Mouse (Mus musculus) mouse embryonic stem cell (cell line): ENCODE measurements around the gene Fgd6.

Experiments
- in situ Hi-C, 2 experiments: fragments of 300-500 bp; cut with MboI; formaldehyde crosslinking; loops; 1 replicate in 1 of 2; 3 replicates in 1 of 2; pipeline ENCODE4 v1.14.3; 2019 to 2020; ENCODE audit warnings: low sequenced_read_pairs in 2 of 2, low pct_unique_long_range_greater_than_20kb in 1 of 2, mixed read lengths in 1 of 2; ENCODE audit not compliant: unreplicated experiment in 1 of 2

The Fgd6 gene

DNA sequence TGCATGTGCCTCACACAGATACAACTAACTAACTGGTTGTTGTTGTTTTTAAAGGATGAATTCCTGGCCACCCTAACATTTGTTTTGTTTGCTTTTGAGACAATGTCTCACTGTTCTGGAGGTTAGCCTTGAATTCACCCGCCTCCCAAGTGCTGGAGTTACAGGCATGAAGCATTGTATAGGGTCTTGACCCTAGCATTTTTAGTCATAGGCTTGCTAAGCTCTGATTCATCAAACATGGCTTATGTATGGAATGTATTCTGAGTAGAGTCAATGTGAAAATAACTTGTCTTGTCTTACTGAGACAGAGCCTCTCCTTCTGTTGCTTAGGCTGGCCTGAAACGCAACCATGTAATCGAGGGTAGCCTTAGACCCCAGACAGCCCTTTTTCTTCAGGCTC is 82.1 kb downstream of the Fgd6 start:
- in situ Hi-C loops, result no loop called here

DNA sequence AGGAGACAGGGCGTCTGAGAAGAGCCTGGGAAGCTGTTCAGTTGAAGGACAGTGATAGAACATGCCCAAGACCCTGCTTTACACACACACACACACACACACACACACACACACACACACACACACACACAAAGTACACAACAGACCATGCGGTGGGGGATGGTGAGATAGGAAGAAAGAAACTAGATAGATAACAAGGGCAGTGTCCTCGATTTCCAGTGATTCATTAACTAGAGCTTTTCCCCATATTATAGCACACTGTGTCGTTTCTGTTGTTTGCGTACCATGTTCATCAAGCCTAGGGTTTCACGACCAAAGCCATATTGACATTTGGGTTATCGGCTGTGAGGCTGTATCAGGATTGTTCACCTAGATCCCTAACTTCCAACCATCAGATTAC is 83.2 kb downstream of the Fgd6 start:
- in situ Hi-C loops, result no loop called here

DNA sequence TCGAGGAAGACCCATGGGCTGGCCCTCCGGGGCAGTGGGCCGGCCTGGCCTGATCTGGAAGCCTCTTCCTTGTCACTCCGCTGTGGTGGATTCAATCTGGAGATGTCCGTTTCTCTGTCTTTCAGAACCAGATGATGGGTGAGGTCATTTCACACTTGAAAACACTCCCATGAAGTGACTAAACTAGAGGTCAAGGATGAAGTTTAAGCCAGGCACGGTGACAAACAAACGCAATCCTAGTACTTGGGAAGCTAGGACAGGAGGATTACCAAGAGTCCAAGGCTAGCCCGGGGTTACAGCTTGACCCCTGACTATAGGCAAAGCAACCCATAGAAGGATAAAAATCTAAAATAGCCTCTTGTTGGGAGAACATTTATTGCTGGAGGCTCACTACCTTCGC is 84.9 kb downstream of the Fgd6 start:
- in situ Hi-C loops, result no loop called here

DNA sequence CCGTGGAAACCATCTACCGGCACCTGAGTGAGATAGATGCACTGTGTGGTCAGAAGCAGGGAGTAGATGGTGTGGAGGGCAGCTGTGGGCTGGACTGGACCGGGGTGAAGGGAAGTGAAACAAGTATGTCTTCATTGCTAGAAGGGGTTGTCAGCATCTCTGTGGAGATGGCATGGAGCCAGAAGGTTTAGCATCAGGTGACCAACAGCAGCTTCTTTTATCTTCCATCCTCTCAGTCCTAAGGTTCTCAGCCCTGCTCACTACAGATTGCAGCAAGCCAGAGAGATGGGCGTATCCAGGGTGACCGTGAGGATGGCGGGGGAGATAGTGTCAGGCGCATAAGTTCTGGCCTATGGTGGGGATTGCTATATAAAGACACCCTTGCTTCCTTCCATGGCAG is 86.8 kb downstream of the Fgd6 start:
- in situ Hi-C loops, result no loop called here

DNA sequence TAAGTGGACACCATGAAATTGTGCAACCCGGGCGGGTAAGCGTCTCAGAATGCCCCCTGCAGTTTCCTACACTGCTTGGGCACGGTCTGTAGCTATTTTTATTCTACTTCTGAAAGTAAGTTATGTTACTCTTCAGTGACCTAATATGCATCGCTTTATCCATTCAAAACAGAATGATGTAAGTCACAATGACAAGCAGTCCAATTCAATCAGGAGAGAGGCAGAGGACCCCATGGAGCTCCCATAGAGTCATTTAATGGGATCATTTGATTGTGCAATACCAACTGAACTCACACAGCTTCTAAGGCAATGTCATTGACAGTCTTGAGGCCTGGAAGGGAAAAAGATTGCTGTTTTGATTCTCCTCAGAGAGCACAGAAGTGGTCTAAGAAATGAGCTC is 87.8 kb downstream of the Fgd6 start:
- in situ Hi-C loops, result no loop called here

DNA sequence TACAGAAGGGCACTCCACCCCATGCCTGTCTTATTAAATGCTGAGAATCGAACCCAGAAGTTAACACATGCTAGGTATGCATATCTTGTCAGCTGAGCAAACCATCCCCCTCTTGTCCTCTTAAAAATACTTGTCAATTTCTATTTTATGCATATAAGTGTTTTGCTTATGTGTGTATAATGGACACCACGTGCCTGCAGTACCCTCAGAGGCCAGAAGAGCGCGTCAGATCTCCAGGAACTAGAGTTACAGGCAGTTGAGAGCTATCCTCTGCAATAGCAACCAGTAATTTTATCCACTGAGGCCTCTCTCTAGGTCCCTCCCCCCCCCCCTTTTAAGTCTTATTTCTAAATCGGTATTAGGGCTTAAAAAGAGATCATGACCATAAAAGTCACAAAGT is 88.6 kb downstream of the Fgd6 start:
- in situ Hi-C loops, result no loop called here

DNA sequence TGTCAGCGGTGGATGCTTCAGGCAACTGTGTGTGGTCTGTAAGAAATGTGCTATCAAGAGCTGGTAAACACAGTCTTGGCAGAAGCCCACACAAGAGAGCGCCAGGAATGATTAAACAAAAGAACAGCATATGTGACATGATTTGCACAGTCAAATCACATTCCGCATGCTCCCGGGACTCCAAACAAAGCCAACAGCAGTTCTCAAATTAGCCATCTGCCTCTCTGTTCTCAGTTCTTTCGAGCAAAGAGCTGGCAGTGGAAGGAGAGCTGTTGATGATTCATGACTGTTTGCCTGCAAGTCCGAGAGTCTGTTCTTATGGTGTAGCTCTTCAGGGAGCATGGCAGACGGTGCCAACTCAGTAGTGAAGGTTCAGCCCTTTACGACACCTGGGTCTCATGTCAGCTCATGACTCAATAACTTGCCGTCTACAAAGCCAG is 93.9 kb downstream of the Fgd6 start:
- in situ Hi-C loops, result no loop called here

DNA sequence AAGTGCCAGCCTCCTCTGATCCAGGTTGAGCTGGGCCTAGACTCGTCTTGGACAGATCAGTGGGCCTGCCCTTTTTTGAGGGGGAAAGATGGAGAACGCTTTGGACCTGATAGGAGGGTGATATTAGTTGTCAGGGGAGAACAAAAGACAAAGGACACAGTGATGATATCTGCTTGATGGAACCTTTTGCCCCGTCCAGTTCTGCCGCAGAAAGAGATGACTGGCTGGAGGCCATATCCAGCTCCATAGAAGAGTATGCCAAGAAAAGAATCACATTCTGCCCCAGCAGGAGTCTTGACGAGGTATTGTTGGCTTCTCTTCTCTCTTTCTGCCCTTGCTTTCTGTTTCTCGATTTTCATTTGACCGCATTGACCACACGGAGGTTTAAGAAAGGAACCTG is 97.3 kb downstream of the Fgd6 start:
- in situ Hi-C loops, result no loop called here

DNA sequence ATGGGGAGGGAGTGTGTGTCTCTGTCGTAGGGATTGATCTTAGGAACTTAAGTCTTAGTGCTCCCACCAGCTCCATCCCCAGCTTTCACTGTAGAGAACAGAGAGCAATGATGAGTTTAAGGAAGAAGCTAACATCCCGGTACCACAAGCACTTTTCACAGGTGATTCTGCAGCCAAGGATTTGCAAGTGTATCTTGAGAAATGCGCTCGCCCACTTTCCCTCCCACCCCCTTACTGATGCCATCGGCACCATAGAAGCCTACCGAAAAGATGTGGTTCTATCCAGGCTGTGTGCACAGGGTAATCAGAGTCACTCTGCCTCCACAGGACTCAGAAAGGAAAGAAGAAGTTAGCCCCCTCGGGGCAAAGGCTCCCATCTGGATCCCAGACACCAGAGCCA is 97.9 kb downstream of the Fgd6 start:
- in situ Hi-C loops, result no loop called here

DNA sequence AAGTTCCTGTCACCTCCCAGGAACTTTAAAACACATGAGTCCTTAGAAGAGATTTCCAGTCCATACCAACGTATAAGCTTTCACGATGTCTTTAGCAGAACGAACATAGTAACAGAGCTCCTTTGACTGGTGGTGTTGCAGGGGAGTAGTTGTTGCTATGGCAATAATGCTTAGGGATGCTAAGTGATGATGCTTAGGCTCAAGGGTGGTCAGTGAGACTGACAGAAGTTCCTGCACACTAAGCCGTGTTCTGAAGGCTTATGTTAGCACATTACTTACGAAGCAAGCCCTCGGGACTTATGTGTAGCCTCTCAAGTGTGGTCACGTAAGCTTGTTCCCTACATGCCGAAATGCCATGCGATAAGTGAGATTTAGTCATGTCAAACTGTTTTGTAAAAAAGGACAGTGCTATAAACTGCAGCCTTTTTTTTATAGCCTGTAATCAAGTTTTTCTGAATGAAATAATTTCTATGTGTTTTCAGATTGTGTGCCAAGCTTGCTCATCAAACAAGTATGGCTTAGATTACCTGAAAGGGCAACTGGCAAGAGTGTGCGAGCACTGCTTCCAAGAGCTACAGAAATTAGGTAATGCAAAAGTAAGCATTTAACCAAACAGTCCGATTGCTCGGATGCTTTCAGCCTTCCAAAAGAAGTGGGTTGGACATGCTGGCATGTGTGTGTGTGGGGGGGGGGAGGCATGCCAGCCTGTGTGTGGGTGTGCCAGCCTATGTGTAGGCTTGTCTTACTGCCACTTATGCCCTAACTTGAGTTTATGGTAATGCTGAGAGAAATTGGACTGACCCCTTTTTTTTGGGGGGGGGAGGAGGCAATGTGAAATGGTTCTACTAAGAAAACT is 99.0 kb downstream of the Fgd6 start:
- in situ Hi-C loops, result no loop called here

DNA sequence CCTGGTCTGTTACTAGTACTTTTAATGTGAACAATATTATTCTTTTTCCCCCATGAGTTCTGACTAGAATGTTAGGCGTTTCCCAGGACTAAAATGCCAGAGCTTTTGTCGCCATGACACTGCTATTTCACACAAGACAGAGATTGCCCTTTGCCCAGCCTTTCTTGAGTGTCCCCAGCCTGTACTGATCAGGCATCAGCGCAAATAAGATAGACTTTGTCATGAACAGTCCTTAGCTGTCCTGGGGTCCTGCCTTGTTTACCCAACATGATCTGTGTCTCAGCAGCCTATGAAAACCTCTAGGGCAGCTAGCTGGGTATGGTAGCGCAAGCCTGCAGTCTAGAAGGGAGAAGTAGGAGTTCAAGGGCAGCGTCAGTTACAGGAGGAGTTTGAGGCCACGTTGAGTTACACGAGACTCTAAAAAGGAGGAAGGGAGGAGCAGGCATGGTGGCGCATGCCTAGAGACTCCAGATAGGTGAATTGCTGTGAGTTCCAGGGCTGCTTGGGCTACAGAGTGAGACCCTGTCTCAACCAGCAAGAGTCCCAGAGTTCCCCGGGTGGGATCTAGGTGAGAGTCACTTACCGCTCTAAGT is 103.2 kb downstream of the Fgd6 start:
- in situ Hi-C loops, result no loop called here

DNA sequence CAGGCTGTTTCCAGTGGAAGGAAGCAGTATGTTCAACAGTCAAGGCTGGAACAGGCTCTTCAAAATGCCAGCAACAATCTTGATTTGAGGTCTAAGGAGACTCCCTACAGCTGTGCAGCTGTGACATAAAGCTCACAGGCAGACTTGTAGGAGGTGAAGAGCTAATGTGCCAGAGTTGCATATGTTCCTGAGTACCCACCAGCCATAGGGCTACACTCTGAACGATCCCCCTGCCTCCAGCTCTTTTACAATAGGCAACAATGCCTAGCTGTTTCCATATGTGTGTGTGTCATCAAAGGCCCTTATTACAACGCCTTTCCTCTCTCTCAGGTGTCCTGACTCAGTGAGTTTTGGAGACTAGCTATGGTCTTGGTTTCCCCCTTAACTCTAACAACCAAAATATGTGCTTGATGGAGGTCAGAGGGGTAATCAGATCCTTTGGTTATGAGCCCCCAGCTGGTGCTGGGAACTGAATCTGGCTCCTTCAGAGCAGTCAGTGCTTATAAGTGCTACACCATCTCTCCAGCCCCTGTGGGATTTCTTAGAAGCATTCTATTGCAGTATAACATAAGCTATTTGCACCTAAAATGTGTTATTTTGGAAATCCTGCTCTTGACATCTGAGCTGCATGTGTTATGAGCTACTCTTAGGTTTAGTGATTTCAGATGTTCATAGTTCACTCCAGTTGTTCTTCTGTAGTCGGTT is 104.6 kb downstream of the Fgd6 start:
- in situ Hi-C loops, result no loop called here

DNA sequence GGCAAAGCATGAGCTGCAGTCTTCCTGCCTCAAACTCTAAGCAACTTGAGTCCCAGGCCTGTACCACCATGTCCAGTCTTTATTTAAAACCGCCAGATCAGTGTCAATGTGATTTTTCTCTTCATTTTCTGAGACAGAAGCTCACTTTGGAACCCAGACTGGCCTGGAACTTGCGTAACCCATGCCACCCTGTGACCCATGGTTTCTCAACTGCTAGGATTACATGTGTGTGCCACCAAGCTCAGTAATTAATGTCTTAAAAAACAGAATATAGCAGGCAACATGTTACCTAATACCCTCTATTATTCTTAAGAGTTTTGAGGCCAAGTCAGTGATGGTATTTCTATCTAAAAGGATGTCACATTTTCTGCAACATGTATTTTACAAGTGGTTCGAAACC is 106.6 kb downstream of the Fgd6 start:
- in situ Hi-C loops, result no loop called here

DNA sequence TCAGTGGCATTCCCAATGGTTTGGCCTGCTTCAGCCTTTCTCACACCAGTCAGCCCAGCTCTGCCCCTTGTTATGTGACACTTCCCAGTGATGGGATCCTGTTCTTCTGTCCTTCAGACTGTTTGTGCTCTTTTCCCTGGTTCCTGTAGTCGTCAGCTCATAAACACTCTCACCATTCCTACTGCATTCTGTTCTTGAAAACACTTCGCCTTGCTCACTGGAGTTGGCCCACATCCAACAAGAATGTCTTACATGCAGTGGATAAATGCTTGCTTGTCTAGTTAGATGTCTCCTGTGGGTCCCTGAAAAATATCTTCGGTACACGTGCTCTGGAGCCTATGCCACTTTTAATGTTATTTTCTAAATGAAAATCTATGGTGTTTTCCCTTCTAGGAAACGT is 108.8 kb downstream of the Fgd6 start:
- in situ Hi-C loops, result no loop called here

DNA sequence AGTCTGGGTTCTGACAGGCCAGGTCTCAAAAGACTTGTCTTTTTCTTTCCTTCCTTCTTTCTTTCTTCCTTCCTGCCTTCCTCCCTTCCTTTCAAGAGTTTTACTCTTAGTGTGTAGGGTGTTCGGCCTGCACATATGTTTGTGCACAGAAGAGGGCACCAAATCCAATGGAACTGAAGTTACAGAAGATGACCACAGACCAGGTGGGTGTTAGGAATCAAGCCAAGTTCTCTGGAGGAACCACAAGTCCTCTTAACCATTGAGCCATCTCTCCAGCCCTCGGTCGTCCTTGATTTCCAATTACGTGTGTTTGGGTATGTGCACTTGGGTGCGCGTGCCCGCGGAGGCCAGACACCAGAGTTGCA is 111.6 kb downstream of the Fgd6 start:
- in situ Hi-C loops, result no loop called here

DNA sequence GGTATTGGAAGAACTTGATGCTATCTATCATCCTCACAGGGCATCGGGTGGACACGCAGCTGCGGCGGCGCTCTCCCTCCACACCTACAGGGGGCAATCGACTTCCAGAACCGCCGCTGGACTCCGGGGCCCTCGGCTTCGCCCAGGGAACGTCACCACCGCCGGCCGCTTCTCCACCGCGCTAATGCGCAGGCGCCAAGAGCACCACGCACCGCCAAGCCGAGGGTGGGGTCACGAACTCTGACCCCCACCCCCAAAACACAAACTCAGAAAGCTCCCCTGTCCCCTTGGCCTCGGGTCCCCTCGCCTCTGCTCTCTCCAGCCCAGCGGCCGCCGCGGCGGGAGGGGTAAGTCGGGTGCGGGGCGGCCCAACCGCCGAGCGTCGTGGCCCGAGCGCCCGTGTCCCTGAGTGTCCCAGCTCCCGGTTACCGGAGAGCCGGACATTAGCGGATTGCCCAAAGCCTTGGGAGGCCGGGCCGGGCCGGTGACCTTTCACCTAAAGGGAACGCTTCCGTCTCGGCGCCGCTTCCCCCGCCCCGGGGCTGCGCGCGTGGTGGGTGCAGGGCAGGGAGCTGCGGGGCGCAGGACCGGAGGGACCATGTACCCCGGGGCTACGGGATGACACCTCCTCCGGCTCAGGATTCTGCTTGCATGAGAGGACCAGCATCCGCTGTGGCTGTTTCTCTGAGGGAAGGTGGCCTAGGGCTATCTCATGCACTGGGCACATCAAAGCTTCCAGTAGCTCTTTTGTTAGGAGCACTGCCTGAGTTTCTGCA is 112.1 kb downstream of the Fgd6 start, which contains the start of gene Nr2c1:
Gene Nr2c1 (plus strand): TSS at position 268 of the 776 bp plus-strand sequence.
- in situ Hi-C loops, result no loop called here

DNA sequence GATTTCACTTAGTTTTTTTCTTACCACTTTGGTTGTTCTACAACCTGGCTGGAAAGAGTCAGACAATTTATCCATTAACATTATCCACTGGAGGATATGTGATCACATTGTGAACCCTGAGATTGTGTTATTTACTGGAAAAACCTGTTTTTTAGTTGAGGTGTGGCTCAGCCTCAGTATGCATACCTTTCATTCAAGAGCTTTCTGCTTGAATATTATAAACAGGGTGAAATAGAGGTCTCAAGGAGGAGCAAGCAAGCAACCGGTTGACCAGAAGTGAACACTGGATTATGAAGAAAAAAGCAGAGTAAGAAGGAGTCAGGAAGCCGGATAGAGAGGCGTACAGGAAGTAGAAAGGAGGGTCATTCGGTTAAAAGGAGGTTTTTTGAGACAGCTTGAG is 115.7 kb downstream of the Fgd6 start:
- in situ Hi-C loops, result no loop called here

DNA sequence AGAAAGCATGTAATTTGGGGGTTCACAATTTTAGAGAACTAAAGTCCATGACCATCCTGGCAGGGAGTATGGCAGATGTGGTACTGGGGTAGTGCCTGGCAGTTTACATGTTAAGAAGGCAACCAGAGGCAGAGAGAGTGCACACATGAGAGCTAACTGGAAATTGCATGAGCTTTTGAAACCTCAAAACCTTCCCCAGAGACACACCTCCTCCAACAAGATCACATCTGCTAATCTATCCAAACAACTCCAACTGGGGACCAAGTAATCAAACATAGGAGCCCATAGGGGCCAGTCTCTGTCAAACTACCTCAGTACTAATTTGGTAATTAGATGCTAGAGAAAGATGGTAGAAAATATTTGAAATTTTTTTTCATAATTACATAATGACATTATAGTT is 118.0 kb downstream of the Fgd6 start:
- in situ Hi-C loops, result no loop called here

DNA sequence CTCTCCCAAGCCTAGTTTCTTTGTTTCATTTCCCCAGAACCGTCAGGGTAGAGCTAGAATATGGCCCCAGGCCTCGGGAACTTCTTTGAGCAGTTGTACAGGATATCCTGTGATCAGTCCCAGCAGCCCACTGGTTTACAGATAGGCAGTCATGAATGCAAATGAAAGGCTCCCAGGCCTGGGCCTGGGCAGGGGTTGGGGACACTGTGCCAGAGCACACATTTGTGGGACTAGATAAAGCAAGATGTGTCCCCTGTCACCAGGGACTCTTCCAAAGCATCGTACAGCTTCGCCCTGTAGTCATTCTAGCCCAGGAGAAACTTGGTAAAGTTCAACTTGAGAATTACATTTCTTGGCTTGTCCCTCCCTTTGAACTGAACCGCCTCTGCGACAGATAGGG is 123.2 kb downstream of the Fgd6 start:
- in situ Hi-C loops, result no loop called here
